Mouse (Mus musculus) adrenal gland, postnatal 4 days (tissue): ENCODE data around the gene Trim65. TPM values are rescaled to one million over a fixed set of nuclear protein-coding genes. Genes with fewer than 3 reads are reported as not detected.

ENCODE experiments used
- DNase-seq, 2 experiments: peaks; one replicate each; pipeline ENCODE4 v3.0.0; 2021 to 2022; ENCODE audit warnings: low spot score in 2 of 2, mixed read lengths in 2 of 2
- total RNA-seq, 2 experiments: library from RNA; stranded (reverse); gene quantifications; 2 replicates each; pipeline ENCODE4 v1.2.3; 2021

Gene Trim65
- total RNA-seq, 2 experiments from 2014 or later = 8.2 to 8.5 TPM

DNA sequence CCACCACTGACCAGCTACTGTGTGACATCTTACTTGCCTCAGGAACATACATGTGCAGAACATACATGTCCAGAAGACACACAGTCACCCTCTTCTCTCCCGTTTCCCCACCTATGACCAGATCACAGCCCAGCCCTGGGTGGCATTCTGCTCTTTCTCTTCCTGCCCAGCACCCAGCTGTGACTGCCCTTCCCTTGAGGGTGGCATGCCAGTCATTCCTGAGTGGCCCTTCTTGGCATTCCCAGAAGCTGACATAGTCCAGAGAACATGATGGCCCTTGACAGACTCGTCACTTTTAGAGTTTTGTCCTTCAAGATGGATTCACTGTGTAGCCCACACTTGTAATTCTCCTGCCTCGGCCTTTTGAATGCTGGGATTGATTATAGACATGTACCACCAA, 58.3 kb downstream of the Trim65 start:
- DNase-seq = no peak

Other genes with a start within 250 kb of the Trim65 start
- 1 to 10 TPM; 2.1 to 2.3 TPM for gene Smim5, start 231.2 kb downstream of the Trim65 start, total RNA-seq
- 1 to 10 TPM in 1 of 2 experiments, not detected in 1; 1.8 TPM for gene Smim6, start 219.1 kb downstream of the Trim65 start, total RNA-seq
- 10 to 100 TPM; 44.9 to 51.5 TPM for gene Sap30bp, start 197.8 kb downstream of the Trim65 start, total RNA-seq
- gene Recql5, start 197.7 kb downstream of the Trim65 start, total RNA-seq = 10 to 100 TPM; 28.6 to 28.8 TPM
- gene Itgb4, start 156.4 kb downstream of the Trim65 start, total RNA-seq = 1 to 10 TPM; 5.0 to 8.7 TPM
- 10 to 100 TPM; 70.2 to 88.6 TPM for gene Galk1, start 118.4 kb downstream of the Trim65 start, total RNA-seq
- 100 to 1,000 TPM; 751 to 846 TPM for gene H3f3b, start 103.2 kb downstream of the Trim65 start, total RNA-seq
- 10 to 100 TPM; 41.3 to 45.5 TPM for gene Unk, start 100.8 kb downstream of the Trim65 start, total RNA-seq
- gene Unc13d, start 53.2 kb downstream of the Trim65 start, total RNA-seq = 1 to 10 TPM; 1.1 to 2.4 TPM
- gene Wbp2, start 44.1 kb downstream of the Trim65 start, total RNA-seq = 100 to 1,000 TPM; 126 to 136 TPM
- 10 to 100 TPM; 21.3 to 23.9 TPM for gene Trim47, start 3.9 kb downstream of the Trim65 start, total RNA-seq
- 10 to 100 TPM; 75.4 to 81.6 TPM for gene Mrpl38, start 7.7 kb upstream of the Trim65 start, total RNA-seq
- gene Fbf1, start 37.0 kb upstream of the Trim65 start, total RNA-seq = 10 to 100 TPM; 57.7 to 63.5 TPM
- gene Ten1, start 67.7 kb upstream of the Trim65 start, total RNA-seq = 10 to 100 TPM; 31.6 to 32.9 TPM
- 100 to 1,000 TPM; 100 to 111 TPM for gene Acox1, start 67.9 kb upstream of the Trim65 start, total RNA-seq
- gene Evpl, start 106.9 kb upstream of the Trim65 start, total RNA-seq = 1 to 10 TPM; 2.2 to 4.3 TPM
- gene Srp68, start 143.1 kb upstream of the Trim65 start, total RNA-seq = 10 to 100 TPM; 79.7 to 81.2 TPM
- under 1 TPM; 0.20 to 0.28 TPM for gene Galr2, start 149.8 kb upstream of the Trim65 start, total RNA-seq
- gene Exoc7, start 176.1 kb upstream of the Trim65 start, total RNA-seq = 10 to 100 TPM; 80.2 to 88.5 TPM
- gene Foxj1, start 204.3 kb upstream of the Trim65 start, total RNA-seq = under 1 TPM; 0.37 to 0.90 TPM